Mouse (Mus musculus) neural tube, embryonic 10.5 days (tissue): Measurements from ENCODE around the gene Hist2h2aa1.

ENCODE experiments used
- DNase-seq: peaks from one replicate; pipeline ENCODE4 v3.0.0-alpha.2; 2017; ENCODE audit warnings: low spot score; ENCODE audit errors: extremely low spot score

Hist2h2aa1 gene

GRCm38 (mm10) chr3:96251787-96252186, 6.5 kb downstream of the Hist2h2aa1 start:
- DNase-seq: no peak

GRCm38 (mm10) chr3:96254683-96255355, 9.5 kb downstream of the Hist2h2aa1 start:
- DNase-seq: no peak

- DNase-seq: no peak
Observed at GRCm38 (mm10) chr3:96255926-96256593, 10.8 kb downstream of the Hist2h2aa1 start.

- no peak for DNase-seq
Observed at GRCm38 (mm10) chr3:96257190-96257589, 11.9 kb downstream of the Hist2h2aa1 start.

- no peak for DNase-seq
Observed at GRCm38 (mm10) chr3:96260220-96260619, 14.9 kb downstream of the Hist2h2aa1 start.

GRCm38 (mm10) chr3:96261623-96262022, 16.3 kb downstream of the Hist2h2aa1 start:
- no peak for DNase-seq

GRCm38 (mm10) chr3:96262216-96262875, 17.0 kb downstream of the Hist2h2aa1 start:
- peak; percentile 81 for DNase-seq

- peak; percentile 97 for DNase-seq
Observed at GRCm38 (mm10) chr3:96262979-96263550, 17.8 kb downstream of the Hist2h2aa1 start, which contains the start of gene Hist2h4. Gene Hist2h4 (minus strand): TSS chr3:96263311.

GRCm38 (mm10) chr3:96263558-96264403, 18.5 kb downstream of the Hist2h2aa1 start:
- peak; percentile 68 for DNase-seq

GRCm38 (mm10) chr3:96264404-96264949, 19.2 kb downstream of the Hist2h2aa1 start:
- DNase-seq: no peak

GRCm38 (mm10) chr3:96266132-96266710, 20.9 kb downstream of the Hist2h2aa1 start:
- no peak for DNase-seq

- DNase-seq: no peak
Observed at GRCm38 (mm10) chr3:96267541-96267940, 22.2 kb downstream of the Hist2h2aa1 start.

GRCm38 (mm10) chr3:96268051-96268775, 22.9 kb downstream of the Hist2h2aa1 start, which contains the start of gene Hist2h3b:
Gene Hist2h3b (plus strand): TSS chr3:96268654.
- peak; percentile 79 for DNase-seq

GRCm38 (mm10) chr3:96268776-96269378, 23.6 kb downstream of the Hist2h2aa1 start:
- DNase-seq: peak; percentile 60

GRCm38 (mm10) chr3:96269511-96270474, 24.5 kb downstream of the Hist2h2aa1 start, which contains the start of gene Hist2h2bb:
Gene Hist2h2bb (plus strand): TSS chr3:96269752.
- peak; percentile 92 for DNase-seq

- no peak for DNase-seq
Observed at GRCm38 (mm10) chr3:96273591-96274465, 28.5 kb downstream of the Hist2h2aa1 start.

GRCm38 (mm10) chr3:96277428-96277799, 32.1 kb downstream of the Hist2h2aa1 start:
- no peak for DNase-seq
